Mouse (Mus musculus): ENCODE data around the gene Cacfd1.

Cacfd1 gene

GRCm38 (mm10) chr2:27070247-27070813, 60.6 kb downstream of the Cacfd1 start:
- in situ Hi-C loops (cut with MseI, MboI), result loop anchor here in 1 of 2 experiments (10.0 kb wide), 1 partner anchor 164 kb away; no protein-coding TSS in a partner anchor
